Mouse (Mus musculus) forelimb bud, embryonic 11.5 days (tissue): ENCODE measurements around the gene Hist1h4c.
"Not testable (repeated sequence)": the region's sequence is repeated elsewhere in the genome, so short reads cannot be mapped to it uniquely, and the experiment has no call there.

Experiments used
- DNase-seq: peaks from one replicate; pipeline ENCODE4 v3.0.0-alpha.2; 2012; ENCODE audit warnings: low read depth, low spot score

Gene Hist1h4c

GRCm38 (mm10) chr13:23729192-23729525, 30.9 kb upstream of the Hist1h4c start:
- DNase-seq = no peak

GRCm38 (mm10) chr13:23728472-23729191, 30.4 kb upstream of the Hist1h4c start:
- no peak for DNase-seq

GRCm38 (mm10) chr13:23725213-23725612, 27.0 kb upstream of the Hist1h4c start:
- DNase-seq = no peak

GRCm38 (mm10) chr13:23724239-23724638, 26.0 kb upstream of the Hist1h4c start:
- no peak for DNase-seq

- not testable (repeated sequence) for DNase-seq
Measured at GRCm38 (mm10) chr13:23717593-23718245, 19.5 kb upstream of the Hist1h4c start.

GRCm38 (mm10) chr13:23717176-23717575, 18.9 kb upstream of the Hist1h4c start:
- DNase-seq = no peak

GRCm38 (mm10) chr13:23716261-23717042, 18.2 kb upstream of the Hist1h4c start:
- DNase-seq = no peak

- DNase-seq = peak; percentile 37
Measured at GRCm38 (mm10) chr13:23710374-23711089, 12.3 kb upstream of the Hist1h4c start, which contains the start of gene Hfe. Gene Hfe (minus strand): TSS chr13:23710854.

- DNase-seq = no peak
Measured at GRCm38 (mm10) chr13:23709714-23710373, 11.6 kb upstream of the Hist1h4c start.

GRCm38 (mm10) chr13:23708654-23709053, 10.4 kb upstream of the Hist1h4c start:
- DNase-seq = no peak

GRCm38 (mm10) chr13:23708041-23708440, 9.8 kb upstream of the Hist1h4c start:
- DNase-seq = no peak

- DNase-seq = no peak
Measured at GRCm38 (mm10) chr13:23706771-23707170, 8.5 kb upstream of the Hist1h4c start.

- no peak for DNase-seq
Measured at GRCm38 (mm10) chr13:23705751-23706356, 7.6 kb upstream of the Hist1h4c start.

GRCm38 (mm10) chr13:23702801-23703200, 4.5 kb upstream of the Hist1h4c start:
- not testable (repeated sequence) for DNase-seq

GRCm38 (mm10) chr13:23702220-23702619, 4.0 kb upstream of the Hist1h4c start:
- no peak for DNase-seq

GRCm38 (mm10) chr13:23700786-23701520, 2.7 kb upstream of the Hist1h4c start:
- DNase-seq = peak; percentile 89

- no peak for DNase-seq
Measured at GRCm38 (mm10) chr13:23699767-23700166, 1.5 kb upstream of the Hist1h4c start.

- no peak for DNase-seq
Measured at GRCm38 (mm10) chr13:23698996-23699395, 742 bp upstream of the Hist1h4c start.

GRCm38 (mm10) chr13:23697491-23698299, 559 bp downstream of the Hist1h4c start:
- DNase-seq = peak; percentile 72
